Mouse (Mus musculus) midbrain, postnatal 0 days (tissue): ENCODE measurements around the gene Chac1. TPM values are rescaled to one million over a fixed set of nuclear protein-coding genes. Genes with fewer than 3 reads are reported as not detected.

Experiments
- ATAC-seq: fragments of 200-750 bp; cut with Nextera tagmentation; 2 replicates; pipeline ENCODE4 v1.8.0; 2017; ENCODE audit warnings: moderate number of reproducible peaks, mild to moderate bottlenecking, moderate TSS enrichment, moderate library complexity; ENCODE audit not compliant: low FRiP score
- DNase-seq: peaks from one replicate; pipeline ENCODE4 v3.0.0-alpha.2; 2015; ENCODE audit warnings: low spot score
- H3K27ac ChIP-seq: fragments of 300-500 bp; sonication (generic); 2 replicates; pipeline ENCODE4 v1.5.1; 2014; ENCODE audit warnings: low read depth, mild to moderate bottlenecking, low read length, mixed read lengths
- H3K27me3 ChIP-seq: fragments of 300-500 bp; sonication (generic); 2 replicates; pipeline ENCODE4 v1.6.1; 2014; ENCODE audit warnings: low read length, control low read depth, mixed read lengths; ENCODE audit not compliant: insufficient read depth
- H3K36me3 ChIP-seq: fragments of 300-500 bp; sonication (generic); 2 replicates; pipeline ENCODE4 v1.6.1; 2014; ENCODE audit warnings: low read length, control low read depth, mixed read lengths; ENCODE audit not compliant: insufficient read depth
- H3K4me1 ChIP-seq: fragments of 300-500 bp; sonication (generic); 2 replicates; pipeline ENCODE4 v1.6.1; 2014; ENCODE audit warnings: mild to moderate bottlenecking, control low read depth, antibody characterized with exemption, low read length, mixed read lengths; ENCODE audit not compliant: insufficient read depth
- H3K4me2 ChIP-seq: fragments of 300-500 bp; sonication (generic); 2 replicates; pipeline ENCODE4 v1.6.1; 2014; ENCODE audit warnings: low read depth, mild to moderate bottlenecking, low read length, mixed read lengths; ENCODE audit not compliant: poor library complexity, severe bottlenecking
- H3K4me3 ChIP-seq: fragments of 300-500 bp; sonication (generic); 2 replicates; pipeline ENCODE4 v1.5.1; 2014; ENCODE audit warnings: low read depth, mild to moderate bottlenecking, low read length, moderate library complexity
- H3K9ac ChIP-seq: fragments of 300-500 bp; sonication (generic); replicated peaks from 2 replicates; pipeline ENCODE4 v1.6.1; 2014; ENCODE audit warnings: mild to moderate bottlenecking, low read length, moderate library complexity, mixed read lengths; ENCODE audit not compliant: poor library complexity, severe bottlenecking
- H3K9me3 ChIP-seq: fragments of 300-500 bp; sonication (generic); 2 replicates; pipeline ENCODE4 v1.6.1; 2016; ENCODE audit warnings: low read length, control low read depth
- CTCF ChIP-seq: IDR thresholded peaks from 2 replicates; pipeline ENCODE4 v1.5.1; 2016; ENCODE audit warnings: antibody characterized with exemption, mild to moderate bottlenecking
- polyA plus RNA-seq: library from polyadenylated mRNA; unstranded; fragments of >200 nt; fragmentation: Nextera tagmentation; extraction: Ambion mirVana; gene quantifications from 2 replicates; pipeline ENCODE4 v1.2.1, GENCODE M21; 2015
- total RNA-seq: library from RNA; depleted of rRNA; stranded (reverse); fragments of >200 nt; gene quantifications from 2 replicates; pipeline ENCODE4 v1.2.3, GENCODE M21; 2014; rRNA removed

Chac1 gene
- total and polyA plus RNA-seq, 2 experiments from 2014 or later = 10.2 to 18.7 TPM

DNA sequence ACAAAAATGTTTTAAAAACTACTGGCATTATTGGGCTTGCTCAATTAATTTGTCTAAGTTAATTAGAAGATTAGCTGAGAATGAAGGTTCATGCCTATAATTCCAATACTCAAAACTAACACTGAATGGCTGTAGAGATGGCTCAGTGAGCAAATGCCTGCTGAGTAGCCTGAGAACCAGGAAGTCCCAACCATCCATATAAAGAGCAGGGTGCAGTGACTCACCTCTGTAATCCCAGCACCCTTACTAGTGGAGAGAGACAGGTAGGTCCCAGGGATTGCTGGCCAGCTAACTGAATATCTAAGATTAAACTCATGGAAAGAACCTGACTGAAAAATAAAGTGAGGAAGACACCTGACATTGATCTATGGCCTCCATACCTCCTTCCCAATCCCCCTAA, 48.3 kb downstream of the Chac1 start:
- Histone ChIP-seq H3K4me1 (no peaks in the 10 kb centered on the region), H3K4me2 (no peak overlapping the region), H3K27me3 (no peaks in the 10 kb centered on the region), H3K36me3 (peaks cover 16% of the 10 kb centered on the region), H3K9ac (no peak overlapping the region), H3K9me3 (no peaks in the 10 kb centered on the region), H3K27ac (no peak overlapping the region), H3K4me3 (no peak overlapping the region)
- no peak for TF ChIP-seq CTCF
- ATAC-seq (no peak), DNase-seq (no peak)

Other genes with a start within 250 kb of the Chac1 start
- gene Rad51, start 238.4 kb upstream of the Chac1 start, total RNA-seq = 0.22 and 0.66 TPM in 2 replicates
- gene Rad51, start 238.4 kb upstream of the Chac1 start, polyA plus RNA-seq = 3.9 and 5.9 TPM in 2 replicates
- 34.8 and 37.2 TPM in 2 replicates for gene Rmdn3, start 194.2 kb upstream of the Chac1 start, total RNA-seq
- 38.8 and 43.1 TPM in 2 replicates for gene Rmdn3, start 194.2 kb upstream of the Chac1 start, polyA plus RNA-seq
- gene Gchfr, start 183.5 kb upstream of the Chac1 start, total RNA-seq = 11.0 and 15.9 TPM in 2 replicates
- 9.9 and 12.0 TPM in 2 replicates for gene Gchfr, start 183.5 kb upstream of the Chac1 start, polyA plus RNA-seq
- 0.05 TPM in 1 of 2 replicates, not detected in the other for gene Gm14137, start 176.7 kb upstream of the Chac1 start, total RNA-seq
- gene Gm14137, start 176.7 kb upstream of the Chac1 start, polyA plus RNA-seq = 0.32 and 0.47 TPM in 2 replicates
- 30.5 and 44.0 TPM in 2 replicates for gene Zfyve19, start 142.6 kb upstream of the Chac1 start, total RNA-seq
- gene Zfyve19, start 142.6 kb upstream of the Chac1 start, polyA plus RNA-seq = 52.0 and 57.3 TPM in 2 replicates
- 22.1 and 24.5 TPM in 2 replicates for gene Dnajc17, start 142.4 kb upstream of the Chac1 start, total RNA-seq
- 24.5 and 25.9 TPM in 2 replicates for gene Dnajc17, start 142.4 kb upstream of the Chac1 start, polyA plus RNA-seq
- gene Ppp1r14d, start 121.3 kb upstream of the Chac1 start, total RNA-seq = not detected in 2 replicates
- gene Ppp1r14d, start 121.3 kb upstream of the Chac1 start, polyA plus RNA-seq = not detected in 2 replicates
- gene Spint1, start 113.9 kb upstream of the Chac1 start, total RNA-seq = 1.3 and 1.9 TPM in 2 replicates
- 0.93 and 1.1 TPM in 2 replicates for gene Spint1, start 113.9 kb upstream of the Chac1 start, polyA plus RNA-seq
- 24.5 and 32.7 TPM in 2 replicates for gene Rhov, start 80.0 kb upstream of the Chac1 start, total RNA-seq
- gene Rhov, start 80.0 kb upstream of the Chac1 start, polyA plus RNA-seq = 37.7 and 43.7 TPM in 2 replicates
- gene Vps18, start 62.5 kb upstream of the Chac1 start, total RNA-seq = 30.1 and 36.9 TPM in 2 replicates
- 21.4 and 21.6 TPM in 2 replicates for gene Vps18, start 62.5 kb upstream of the Chac1 start, polyA plus RNA-seq
- gene Dll4, start 25.4 kb upstream of the Chac1 start, total RNA-seq = 3.9 TPM in 2 replicates
- gene Dll4, start 25.4 kb upstream of the Chac1 start, polyA plus RNA-seq = 2.3 and 2.6 TPM in 2 replicates
- gene Ino80, start 126.5 kb downstream of the Chac1 start, total RNA-seq = 13.2 and 15.0 TPM in 2 replicates
- gene Ino80, start 126.5 kb downstream of the Chac1 start, polyA plus RNA-seq = 2.2 and 2.4 TPM in 2 replicates
- gene Exd1, start 196.4 kb downstream of the Chac1 start, total RNA-seq = 0.93 and 2.3 TPM in 2 replicates
- gene Exd1, start 196.4 kb downstream of the Chac1 start, polyA plus RNA-seq = 0.84 and 0.91 TPM in 2 replicates
- 54.7 and 69.4 TPM in 2 replicates for gene Chp1, start 196.5 kb downstream of the Chac1 start, total RNA-seq
- gene Chp1, start 196.5 kb downstream of the Chac1 start, polyA plus RNA-seq = 51.0 and 51.5 TPM in 2 replicates